Mouse (Mus musculus): ENCODE results near the gene Afmid.

DNA sequence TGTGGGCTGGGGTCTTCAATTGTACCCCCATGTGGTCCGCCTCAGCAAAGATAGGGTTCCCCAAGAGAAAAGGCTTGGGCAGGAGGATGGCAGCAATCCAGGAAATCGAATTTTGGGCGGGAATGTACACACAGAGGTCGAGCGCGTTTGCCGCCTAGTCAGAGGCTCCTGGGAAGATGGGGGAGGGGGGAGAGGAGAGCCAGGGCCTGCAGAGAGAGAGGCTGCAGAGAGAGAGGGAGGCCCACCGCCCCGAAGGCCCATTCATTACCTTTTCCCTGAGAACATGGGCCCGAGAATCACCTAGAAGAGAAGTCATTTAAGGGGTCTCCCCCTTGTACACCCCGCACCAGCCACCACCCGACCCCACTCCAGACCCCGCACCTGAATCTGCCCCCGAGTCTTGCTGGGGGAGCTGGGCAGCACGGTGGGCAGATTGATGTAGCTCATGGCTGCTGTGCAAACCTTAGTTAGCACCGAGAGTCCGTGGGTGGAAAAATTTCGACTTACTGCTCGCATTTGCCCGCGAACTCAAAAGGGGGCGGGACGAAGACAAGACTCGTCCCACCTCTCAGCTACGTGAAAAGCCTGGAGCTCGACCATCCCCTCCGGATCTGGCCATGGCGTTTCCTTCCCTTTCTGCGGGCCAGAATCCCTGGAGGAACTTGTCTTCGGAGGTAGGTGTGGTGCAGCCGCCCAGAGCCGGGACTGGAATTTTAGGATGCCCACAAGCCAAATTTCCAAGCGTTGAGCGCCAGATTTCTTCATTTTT is at the start of gene Afmid, which contains the start of gene Tk1:
- no peak for TF ChIP-seq CTCF (IDR thresholded peaks at IDR 0.05; ENCODE audit: extremely low read depth, insufficient read length, insufficient replicate concordance, low read depth, low read length)
- TF ChIP-seq POLR2A (IDR thresholded peaks at IDR 0.05; ENCODE audit: low read depth, low read length): no peak; the same call in 1 of the 2 replicates
